Mouse (Mus musculus): Measurements from ENCODE around the gene Unc13d. TPM values are rescaled to one million over a fixed set of nuclear protein-coding genes. Genes with fewer than 3 reads are reported as not detected.
"Not testable (repeated sequence)": the region's sequence is repeated elsewhere in the genome, so short reads cannot be mapped to it uniquely, and the experiment has no call there.

The Unc13d gene
- polyA plus RNA-seq, 1 experiment from 2014 or later: 0.60 TPM

DNA sequence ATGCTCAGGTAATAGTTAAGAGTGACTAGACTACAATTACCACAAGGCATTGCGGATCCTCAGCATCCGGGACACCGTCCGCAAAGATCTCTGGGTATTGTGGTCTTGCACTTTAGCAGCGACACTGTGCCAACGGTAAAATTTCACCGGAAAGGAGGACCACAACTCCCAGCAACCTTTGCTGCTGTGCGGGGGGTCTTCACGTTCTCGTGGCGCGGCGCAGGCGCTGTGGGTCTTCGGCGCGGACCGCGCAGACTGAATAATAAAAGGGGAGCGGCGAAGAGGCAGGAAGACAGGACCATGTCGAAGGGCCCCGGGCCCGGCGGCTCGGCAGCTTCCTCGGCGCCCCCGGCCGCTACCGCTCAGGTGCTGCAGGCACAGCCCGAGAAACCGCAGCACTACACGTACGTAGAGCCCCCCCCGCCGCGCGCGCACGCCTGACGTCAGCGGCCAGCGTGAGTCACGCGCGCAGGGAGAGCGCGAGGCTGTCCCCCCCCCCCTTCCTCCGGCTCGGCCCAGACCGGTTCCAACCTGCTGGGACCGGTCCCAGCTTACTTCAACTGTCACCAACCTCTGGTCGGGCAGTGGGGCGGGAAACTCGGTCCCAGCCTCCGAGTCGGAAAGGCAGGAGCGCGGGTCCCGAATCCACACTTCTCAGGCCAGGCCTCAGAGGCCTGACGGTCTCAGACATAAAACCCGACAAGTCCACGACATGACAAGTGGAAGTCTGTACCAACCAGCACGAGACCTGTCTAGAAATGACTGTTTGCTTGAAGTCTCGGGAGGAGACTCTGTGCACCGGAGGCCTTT is 47.5 kb downstream of the Unc13d start, which contains the start of gene Unk:
TSS of gene Unk (plus strand) at position 235 of the 810 bp plus-strand sequence.
- H3K9ac ChIP-seq (replicated peaks; ENCODE audit: low read depth, low read length): peak within 1 kb of the TSS; percentile 96
- WGBS: under 1% methylated on average over 62 of the region's 67 CpGs
- H3K4me3 ChIP-seq (replicated peaks; ENCODE audit: low read length): peak within 1 kb of the TSS; percentile 69
- peak within 1 kb of the TSS; percentile 76 for H3K4me2 ChIP-seq (ENCODE audit: low read length)
- ATAC-seq: peak; percentile 96
- no peaks in the 10 kb centered on the region for H3K36me3 ChIP-seq (ENCODE audit: control insufficient read depth, insufficient read depth)
- H3K27ac ChIP-seq (ENCODE audit: low read length): peak within 1 kb of the TSS; percentile 99
- H3K9me3 ChIP-seq (ENCODE audit: control insufficient read depth, low read length): no peaks in the 10 kb centered on the region
- no peaks in the 10 kb centered on the region for H3K27me3 ChIP-seq (replicated peaks; ENCODE audit: control insufficient read depth, insufficient read depth, low read length)
- peaks cover 18% of the 10 kb centered on the region for H3K4me1 ChIP-seq (replicated peaks; ENCODE audit: control insufficient read depth, insufficient read depth, low read length)

DNA sequence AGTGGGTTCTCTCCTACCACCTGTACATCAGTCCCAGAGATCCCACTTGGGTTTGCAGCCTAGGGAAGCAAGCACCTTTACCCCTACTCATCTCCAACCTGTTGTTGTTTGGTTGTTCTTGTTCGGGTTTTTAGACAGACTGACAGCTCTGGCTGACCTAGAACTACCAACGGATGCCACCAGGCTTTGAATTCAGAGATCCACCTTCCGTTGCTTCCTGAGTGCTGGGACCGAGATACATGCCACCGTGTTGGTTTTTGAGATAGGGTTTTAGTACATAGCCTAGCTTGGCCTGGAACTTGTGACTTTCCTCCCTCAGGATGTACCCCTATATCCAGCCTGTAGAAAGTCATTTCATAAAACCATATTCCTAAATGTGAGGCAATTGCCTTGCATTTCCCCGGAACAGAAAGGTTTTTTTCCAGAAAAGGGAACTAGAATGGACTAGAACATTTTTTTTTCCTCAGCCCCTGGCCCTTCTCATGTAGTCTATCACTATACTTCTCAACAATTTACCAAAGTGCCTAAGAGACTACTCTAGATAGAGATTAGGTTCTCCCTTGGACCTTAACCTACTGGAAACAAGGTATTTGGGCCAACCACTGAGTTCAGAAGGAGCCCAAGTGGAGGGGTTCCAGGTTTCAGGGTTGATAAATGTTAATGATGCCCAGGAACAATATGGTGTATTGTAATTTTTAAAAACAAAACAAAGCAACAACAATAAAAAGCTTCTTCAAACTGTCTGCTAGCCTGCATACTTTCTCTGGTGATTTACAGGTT is 48.5 kb downstream of the Unc13d start:
- 0 out of 2 replicates have a peak overlapping the region, but pooled peaks have one; percentile 10 for H3K27ac ChIP-seq (ENCODE audit: low read length)
- H3K4me2 ChIP-seq (ENCODE audit: low read length): peak overlapping the region; percentile 56
- no peaks in the 10 kb centered on the region for H3K27me3 ChIP-seq (replicated peaks; ENCODE audit: control insufficient read depth, insufficient read depth, low read length)
- H3K4me1 ChIP-seq (replicated peaks; ENCODE audit: control insufficient read depth, insufficient read depth, low read length): peaks cover 18% of the 10 kb centered on the region
- H3K4me3 ChIP-seq (replicated peaks; ENCODE audit: low read length): peak overlapping the region; percentile 69
- H3K9me3 ChIP-seq (ENCODE audit: control insufficient read depth, low read length): no peaks in the 10 kb centered on the region
- peak overlapping the region; percentile 49 for H3K9ac ChIP-seq (replicated peaks; ENCODE audit: low read depth, low read length)
- WGBS: 86% methylated on average over 6 of the region's 6 CpGs
- no peak for ATAC-seq
- H3K36me3 ChIP-seq (ENCODE audit: control insufficient read depth, insufficient read depth): no peaks in the 10 kb centered on the region

GRCm38 (mm10) chr11:116028177-116028865 is 49.4 kb downstream of the Unc13d start:
- 82% methylated on average over 9 of the region's 9 CpGs for WGBS
- H3K4me1 ChIP-seq (replicated peaks; ENCODE audit: control insufficient read depth, insufficient read depth, low read length): peaks cover 18% of the 10 kb centered on the region
- no peak overlapping the region for H3K4me2 ChIP-seq (ENCODE audit: low read length)
- no peaks in the 10 kb centered on the region for H3K36me3 ChIP-seq (ENCODE audit: control insufficient read depth, insufficient read depth)
- no peak overlapping the region for H3K9ac ChIP-seq (replicated peaks; ENCODE audit: low read depth, low read length)
- no peaks in the 10 kb centered on the region for H3K9me3 ChIP-seq (ENCODE audit: control insufficient read depth, low read length)
- no peak for ATAC-seq
- H3K4me3 ChIP-seq (replicated peaks; ENCODE audit: low read length): no peak overlapping the region
- no peaks in the 10 kb centered on the region for H3K27me3 ChIP-seq (replicated peaks; ENCODE audit: control insufficient read depth, insufficient read depth, low read length)
- H3K27ac ChIP-seq (ENCODE audit: low read length): no peak overlapping the region

GRCm38 (mm10) chr11:116027756-116028155 is 50.0 kb downstream of the Unc13d start, which contains the start of gene H3f3b:
TSS of gene H3f3b (minus strand) at chr11:116027962.
- Histone ChIP-seq H3K27ac (ENCODE audit: low read length) (no peak within 1 kb of the TSS), H3K4me3 (replicated peaks; ENCODE audit: low read length) (no peak within 1 kb of the TSS), H3K4me1 (replicated peaks; ENCODE audit: control insufficient read depth, insufficient read depth, low read length) (peaks cover 15% of the 10 kb centered on the region), H3K4me2 (ENCODE audit: low read length) (no peak within 1 kb of the TSS), H3K36me3 (ENCODE audit: control insufficient read depth, insufficient read depth) (no peaks in the 10 kb centered on the region), H3K27me3 (replicated peaks; ENCODE audit: control insufficient read depth, insufficient read depth, low read length) (no peaks in the 10 kb centered on the region), H3K9me3 (ENCODE audit: control insufficient read depth, low read length) (no peaks in the 10 kb centered on the region), H3K9ac (replicated peaks; ENCODE audit: low read depth, low read length) (no peak within 1 kb of the TSS)
- ATAC-seq: no peak
- 90% methylated on average over 4 of the region's 4 CpGs for WGBS

- Histone ChIP-seq H3K4me3 (replicated peaks; ENCODE audit: low read length) (no peak overlapping the region), H3K9ac (replicated peaks; ENCODE audit: low read depth, low read length) (no peak overlapping the region), H3K4me1 (replicated peaks; ENCODE audit: control insufficient read depth, insufficient read depth, low read length) (peaks cover 15% of the 10 kb centered on the region), H3K36me3 (ENCODE audit: control insufficient read depth, insufficient read depth) (peaks cover 12% of the 10 kb centered on the region), H3K4me2 (ENCODE audit: low read length) (no peak overlapping the region), H3K27me3 (replicated peaks; ENCODE audit: control insufficient read depth, insufficient read depth, low read length) (no peaks in the 10 kb centered on the region), H3K9me3 (ENCODE audit: control insufficient read depth, low read length) (no peaks in the 10 kb centered on the region), H3K27ac (ENCODE audit: low read length) (peak overlapping the region; percentile 69)
- no peak for ATAC-seq
- 92% methylated on average over 3 of the region's 3 CpGs for WGBS
Measured at GRCm38 (mm10) chr11:116025056-116025845, 52.5 kb downstream of the Unc13d start.

- no peaks in the 10 kb centered on the region for H3K27me3 ChIP-seq (replicated peaks; ENCODE audit: control insufficient read depth, insufficient read depth, low read length)
- peak overlapping the region; percentile 99 for H3K27ac ChIP-seq (ENCODE audit: low read length)
- H3K9ac ChIP-seq (replicated peaks; ENCODE audit: low read depth, low read length): peak overlapping the region; percentile 99
- peaks cover 12% of the 10 kb centered on the region for H3K36me3 ChIP-seq (ENCODE audit: control insufficient read depth, insufficient read depth)
- H3K9me3 ChIP-seq (ENCODE audit: control insufficient read depth, low read length): no peaks in the 10 kb centered on the region
- H3K4me3 ChIP-seq (replicated peaks; ENCODE audit: low read length): peak overlapping the region; percentile 89
- peak; percentile 96 for ATAC-seq
- H3K4me1 ChIP-seq (replicated peaks; ENCODE audit: control insufficient read depth, insufficient read depth, low read length): peaks cover 13% of the 10 kb centered on the region
- H3K4me2 ChIP-seq (ENCODE audit: low read length): no peak overlapping the region
- under 1% methylated on average over 37 of the region's 37 CpGs for WGBS
Measured at GRCm38 (mm10) chr11:116024356-116024808, 53.4 kb downstream of the Unc13d start.

DNA sequence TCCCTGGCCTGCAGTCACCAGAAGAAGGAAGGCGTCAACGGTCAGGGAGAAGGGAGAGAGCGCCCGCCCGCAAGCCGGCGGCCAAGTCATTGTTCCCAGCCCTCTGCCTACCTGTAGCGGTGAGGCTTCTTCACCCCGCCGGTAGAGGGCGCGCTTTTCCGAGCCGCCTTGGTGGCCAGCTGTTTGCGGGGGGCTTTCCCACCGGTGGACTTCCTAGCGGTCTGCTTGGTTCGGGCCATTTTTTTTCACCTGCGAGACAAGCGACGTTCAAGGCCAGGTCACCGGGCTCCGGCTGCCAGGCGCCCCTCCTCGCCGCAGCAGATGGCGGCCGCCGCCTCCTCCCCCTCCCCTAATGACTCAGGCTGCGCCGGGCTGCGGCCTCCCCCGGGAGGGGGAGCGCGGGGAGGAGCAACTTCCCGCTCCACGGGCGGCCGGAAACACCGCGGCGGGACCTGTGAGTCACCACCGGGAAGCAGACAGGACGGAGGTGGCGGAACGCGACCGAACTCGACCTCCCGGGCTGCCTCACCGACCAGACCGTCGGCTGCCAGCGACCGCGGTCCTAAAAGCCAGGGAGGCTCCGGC is 53.9 kb downstream of the Unc13d start:
- Histone ChIP-seq H3K9ac (replicated peaks; ENCODE audit: low read depth, low read length) (peak overlapping the region; percentile 99), H3K4me3 (replicated peaks; ENCODE audit: low read length) (peak overlapping the region; percentile 89), H3K27me3 (replicated peaks; ENCODE audit: control insufficient read depth, insufficient read depth, low read length) (no peaks in the 10 kb centered on the region), H3K4me1 (replicated peaks; ENCODE audit: control insufficient read depth, insufficient read depth, low read length) (peaks cover 12% of the 10 kb centered on the region), H3K27ac (ENCODE audit: low read length) (peak overlapping the region; percentile 99), H3K9me3 (ENCODE audit: control insufficient read depth, low read length) (no peaks in the 10 kb centered on the region), H3K36me3 (ENCODE audit: control insufficient read depth, insufficient read depth) (peaks cover 12% of the 10 kb centered on the region), H3K4me2 (ENCODE audit: low read length) (peak overlapping the region; percentile 57)
- ATAC-seq: peak; percentile 64
- 0% methylated on average over 53 of the region's 57 CpGs for WGBS

GRCm38 (mm10) chr11:116023074-116023770 is 54.5 kb downstream of the Unc13d start:
- not testable (repeated sequence) for H3K27me3 ChIP-seq (replicated peaks; ENCODE audit: control insufficient read depth, insufficient read depth, low read length); H3K9me3 ChIP-seq (ENCODE audit: control insufficient read depth, low read length); ATAC-seq
- peaks cover 12% of the 10 kb centered on the region for H3K36me3 ChIP-seq (ENCODE audit: control insufficient read depth, insufficient read depth)
- peak overlapping the region; percentile 89 for H3K4me3 ChIP-seq (replicated peaks; ENCODE audit: low read length)
- peaks cover 12% of the 10 kb centered on the region for H3K4me1 ChIP-seq (replicated peaks; ENCODE audit: control insufficient read depth, insufficient read depth, low read length)
- H3K9ac ChIP-seq (replicated peaks; ENCODE audit: low read depth, low read length): peak overlapping the region; percentile 99
- peak overlapping the region; percentile 57 for H3K4me2 ChIP-seq (ENCODE audit: low read length)
- peak overlapping the region; percentile 99 for H3K27ac ChIP-seq (ENCODE audit: low read length)
- WGBS: 6% methylated on average over 18 of the region's 18 CpGs

Data from forebrain, embryonic 16.5 days (tissue).